Mouse (Mus musculus) embryonic facial prominence, embryonic 11.5 days (tissue): ENCODE measurements around the gene Ckmt2. TPM values are rescaled to one million over a fixed set of nuclear protein-coding genes. Genes with fewer than 3 reads are reported as not detected.

Source experiments
- ATAC-seq: fragments of 200-750 bp; cut with Nextera tagmentation; replicated peaks from 2 replicates; pipeline ENCODE4 v1.8.0; 2017; ENCODE audit warnings: low read depth; ENCODE audit not compliant: insufficient number of reproducible peaks, low FRiP score, low TSS enrichment
- DNase-seq: peaks from one replicate; pipeline ENCODE4 v3.0.0-alpha.2; 2015; ENCODE audit warnings: low spot score
- H3K27ac ChIP-seq: fragments of 300-500 bp; sonication (generic); replicated peaks from 2 replicates; pipeline ENCODE4 v1.5.1; 2014; ENCODE audit warnings: mild to moderate bottlenecking, low read depth, low read length, control low read depth
- H3K27me3 ChIP-seq: fragments of 300-500 bp; sonication (generic); 2 replicates; pipeline ENCODE4 v1.6.1; 2014; ENCODE audit warnings: mild to moderate bottlenecking, low read length, moderate library complexity, mixed read lengths; ENCODE audit not compliant: control insufficient read depth, insufficient read depth
- H3K36me3 ChIP-seq: fragments of 300-500 bp; sonication (generic); replicated peaks from 2 replicates; pipeline ENCODE4 v1.6.1; 2014; ENCODE audit warnings: low read depth, mild to moderate bottlenecking, low read length, moderate library complexity, mixed read lengths; ENCODE audit not compliant: control insufficient read depth, insufficient read depth
- H3K4me1 ChIP-seq: fragments of 300-500 bp; sonication (generic); 2 replicates; pipeline ENCODE4 v1.6.1; 2014; ENCODE audit warnings: low read length, mixed read lengths; ENCODE audit not compliant: control insufficient read depth, insufficient read depth
- H3K4me2 ChIP-seq: fragments of 300-500 bp; sonication (generic); 2 replicates; pipeline ENCODE4 v1.6.1; 2014; ENCODE audit warnings: low read depth, mild to moderate bottlenecking, control low read depth, low read length, moderate library complexity
- H3K4me3 ChIP-seq: fragments of 300-500 bp; sonication (generic); 2 replicates; pipeline ENCODE4 v1.5.1; 2014; ENCODE audit warnings: low read depth, low read length, control low read depth
- H3K9ac ChIP-seq: fragments of 300-500 bp; sonication (generic); replicated peaks from 2 replicates; pipeline ENCODE4 v1.6.1; 2014; ENCODE audit warnings: mild to moderate bottlenecking, control low read depth, low read length
- H3K9me3 ChIP-seq: fragments of 300-500 bp; sonication (generic); replicated peaks from 2 replicates; pipeline ENCODE4 v1.6.1; 2016; ENCODE audit warnings: mild to moderate bottlenecking, low read length, inconsistent platforms, mixed read lengths; ENCODE audit not compliant: control insufficient read depth
- WGBS: fragments of 180-500 bp; shearing (Covaris S2); extraction: QIAGEN DNeasy Blood & Tissue Kit; methylation state at CpG from one replicate; pipeline ENCODE4 v1.1.7; 2014; 5-methylcytosine and 5-hydroxymethylcytosine counted together
- polyA plus RNA-seq: library from polyadenylated mRNA; unstranded; fragments of >200 nt; fragmentation: Nextera tagmentation; extraction: Ambion mirVana; gene quantifications from 2 replicates; pipeline ENCODE4 v1.2.1, GENCODE M21; 2014

The Ckmt2 gene
- polyA plus RNA-seq, 1 experiment from 2014 or later = not detected

GRCm38 (mm10) chr13:91881837-91882480, 5.3 kb upstream of the Ckmt2 start:
- no peaks in the 10 kb centered on the region for H3K27me3 ChIP-seq
- no peaks in the 10 kb centered on the region for H3K36me3 ChIP-seq
- H3K9ac ChIP-seq = no peak overlapping the region
- no peaks in the 10 kb centered on the region for H3K9me3 ChIP-seq
- DNase-seq = peak; percentile 83
- 60% methylated on average over 9 of the region's 9 CpGs for WGBS
- H3K27ac ChIP-seq = no peak overlapping the region
- ATAC-seq = no peak
- H3K4me3 ChIP-seq = no peak overlapping the region
- no peak overlapping the region for H3K4me2 ChIP-seq
- no peaks in the 10 kb centered on the region for H3K4me1 ChIP-seq

GRCm38 (mm10) chr13:91880256-91880655, 3.6 kb upstream of the Ckmt2 start:
- Histone ChIP-seq H3K4me3 (no peak overlapping the region), H3K9ac (no peak overlapping the region), H3K9me3 (no peaks in the 10 kb centered on the region), H3K27ac (no peak overlapping the region), H3K27me3 (no peaks in the 10 kb centered on the region), H3K36me3 (no peaks in the 10 kb centered on the region), H3K4me1 (no peaks in the 10 kb centered on the region), H3K4me2 (no peak overlapping the region)
- 91% methylated on average over 4 of the region's 4 CpGs for WGBS
- no peak for ATAC-seq
- no peak for DNase-seq

GRCm38 (mm10) chr13:91877996-91878395, 1.3 kb upstream of the Ckmt2 start:
- Histone ChIP-seq H3K27ac (no peak overlapping the region), H3K27me3 (no peaks in the 10 kb centered on the region), H3K36me3 (no peaks in the 10 kb centered on the region), H3K4me1 (no peaks in the 10 kb centered on the region; the same call in 1 of the 2 replicates), H3K9me3 (no peaks in the 10 kb centered on the region), H3K4me2 (no peak overlapping the region), H3K9ac (no peak overlapping the region), H3K4me3 (no peak overlapping the region)
- WGBS = 77% methylated on average over 3 of the region's 3 CpGs
- ATAC-seq (no peak), DNase-seq (no peak)

GRCm38 (mm10) chr13:91877350-91877749, 665 bp upstream of the Ckmt2 start:
- H3K36me3 ChIP-seq = no peaks in the 10 kb centered on the region
- H3K27ac ChIP-seq = no peak overlapping the region
- ATAC-seq (no peak), DNase-seq (no peak)
- 89% methylated on average over 10 of the region's 10 CpGs for WGBS
- no peak overlapping the region for H3K4me3 ChIP-seq
- no peak overlapping the region for H3K4me2 ChIP-seq
- no peaks in the 10 kb centered on the region for H3K27me3 ChIP-seq
- no peaks in the 10 kb centered on the region; the same call in 1 of the 2 replicates for H3K4me1 ChIP-seq
- H3K9ac ChIP-seq = no peak overlapping the region
- H3K9me3 ChIP-seq = no peaks in the 10 kb centered on the region

GRCm38 (mm10) chr13:91875581-91875980, 1.1 kb downstream of the Ckmt2 start:
- no peaks in the 10 kb centered on the region; the same call in 1 of the 2 replicates for H3K4me1 ChIP-seq
- no peaks in the 10 kb centered on the region for H3K9me3 ChIP-seq
- no peak for DNase-seq
- 64% methylated on average over 2 of the region's 2 CpGs for WGBS
- no peak overlapping the region for H3K27ac ChIP-seq
- ATAC-seq = no peak
- no peak overlapping the region for H3K4me2 ChIP-seq
- no peak overlapping the region for H3K4me3 ChIP-seq
- H3K9ac ChIP-seq = no peak overlapping the region
- H3K27me3 ChIP-seq = no peaks in the 10 kb centered on the region
- no peaks in the 10 kb centered on the region for H3K36me3 ChIP-seq

- Histone ChIP-seq H3K36me3 (no peaks in the 10 kb centered on the region), H3K27me3 (no peaks in the 10 kb centered on the region), H3K27ac (no peak overlapping the region), H3K4me1 (no peaks in the 10 kb centered on the region; the same call in 1 of the 2 replicates), H3K4me2 (no peak overlapping the region), H3K9ac (no peak overlapping the region), H3K9me3 (no peaks in the 10 kb centered on the region), H3K4me3 (no peak overlapping the region)
- WGBS = 78% methylated on average over 7 of the region's 7 CpGs
- ATAC-seq = no peak
- no peak for DNase-seq
Measured at GRCm38 (mm10) chr13:91874565-91874964, 2.1 kb downstream of the Ckmt2 start.

GRCm38 (mm10) chr13:91873734-91874329, 2.9 kb downstream of the Ckmt2 start:
- Histone ChIP-seq H3K9ac (no peak overlapping the region), H3K4me1 (no peaks in the 10 kb centered on the region; the same call in 1 of the 2 replicates), H3K4me3 (no peak overlapping the region), H3K27ac (no peak overlapping the region), H3K4me2 (no peak overlapping the region), H3K27me3 (no peaks in the 10 kb centered on the region), H3K36me3 (no peaks in the 10 kb centered on the region), H3K9me3 (no peaks in the 10 kb centered on the region)
- DNase-seq (no peak), ATAC-seq (no peak)
- 74% methylated on average over 7 of the region's 7 CpGs for WGBS

GRCm38 (mm10) chr13:91868577-91868976, 8.1 kb downstream of the Ckmt2 start:
- Histone ChIP-seq H3K9ac (no peak overlapping the region), H3K9me3 (no peaks in the 10 kb centered on the region), H3K4me2 (no peak overlapping the region), H3K27me3 (no peaks in the 10 kb centered on the region), H3K4me1 (no peaks in the 10 kb centered on the region), H3K4me3 (no peak overlapping the region), H3K36me3 (no peaks in the 10 kb centered on the region), H3K27ac (no peak overlapping the region)
- DNase-seq = no peak
- 85% methylated on average over 1 of the region's 1 CpGs for WGBS
- ATAC-seq = no peak
